Mouse (Mus musculus): ENCODE results near the gene Adamts17. TPM values are rescaled to one million over a fixed set of nuclear protein-coding genes. Genes with fewer than 3 reads are reported as not detected.

Gene Adamts17
- polyA plus RNA-seq, 1 experiment: 4.5 TPM

DNA sequence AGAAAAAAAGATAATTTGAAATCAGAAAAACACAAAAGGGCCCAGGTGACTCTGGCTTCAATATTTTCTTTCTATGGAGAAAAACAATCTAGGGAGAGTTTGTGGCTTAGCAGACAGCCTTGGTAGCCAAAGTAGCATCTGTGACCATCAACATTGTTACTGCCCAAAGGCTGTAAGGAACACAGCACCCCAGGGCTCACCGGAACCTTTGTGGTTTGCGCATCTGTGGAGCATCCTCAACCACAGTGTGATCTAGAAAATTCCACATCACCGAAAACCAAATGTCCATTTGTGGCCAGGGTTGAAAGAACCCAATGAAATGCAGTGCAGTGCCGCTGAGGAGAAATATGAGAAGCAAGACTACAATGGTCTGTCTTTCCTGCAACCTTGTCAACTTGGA is 27.2 kb upstream of the Adamts17 start:
- no peak for DNase-seq (ENCODE audit: low read depth)
- TF ChIP-seq POLR2A (IDR thresholded peaks at IDR 0.05; ENCODE audit: borderline replicate concordance, extremely low read depth, insufficient read depth, insufficient read length, poor library complexity, severe bottlenecking) (no peak), CTCF (IDR thresholded peaks at IDR 0.05; ENCODE audit: borderline replicate concordance, extremely low read depth, insufficient read depth, insufficient read length) (no peak)

GRCm38 (mm10) chr7:66812737-66813136 is 26.8 kb upstream of the Adamts17 start:
- peak; percentile 33 for DNase-seq (ENCODE audit: low read depth)
- TF ChIP-seq POLR2A (IDR thresholded peaks at IDR 0.05; ENCODE audit: borderline replicate concordance, extremely low read depth, insufficient read depth, insufficient read length, poor library complexity, severe bottlenecking): no peak
- no peak for TF ChIP-seq CTCF (IDR thresholded peaks at IDR 0.05; ENCODE audit: borderline replicate concordance, extremely low read depth, insufficient read depth, insufficient read length)

DNA sequence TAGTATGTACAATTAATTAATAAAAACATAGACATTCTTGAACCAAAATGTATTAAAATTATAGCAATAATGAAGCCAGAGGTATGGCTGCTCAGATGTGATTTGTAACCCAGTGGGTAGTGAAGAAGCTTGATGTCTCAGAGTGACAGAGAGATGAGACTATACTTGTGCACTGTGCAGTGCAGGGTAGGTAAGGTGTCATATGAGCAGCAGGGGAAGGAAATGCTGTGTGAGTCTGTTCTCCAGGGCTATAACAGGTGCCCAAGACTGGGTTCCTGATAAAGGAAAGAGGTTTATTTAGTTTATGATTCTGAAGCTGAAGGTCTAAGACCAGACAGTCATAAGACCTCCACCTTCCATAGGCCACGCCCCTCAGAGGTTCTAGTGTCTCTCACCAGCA is 26.4 kb upstream of the Adamts17 start:
- DNase-seq (ENCODE audit: low read depth): no peak
- TF ChIP-seq CTCF (IDR thresholded peaks at IDR 0.05; ENCODE audit: borderline replicate concordance, extremely low read depth, insufficient read depth, insufficient read length) (no peak), POLR2A (IDR thresholded peaks at IDR 0.05; ENCODE audit: borderline replicate concordance, extremely low read depth, insufficient read depth, insufficient read length, poor library complexity, severe bottlenecking) (no peak)

DNA sequence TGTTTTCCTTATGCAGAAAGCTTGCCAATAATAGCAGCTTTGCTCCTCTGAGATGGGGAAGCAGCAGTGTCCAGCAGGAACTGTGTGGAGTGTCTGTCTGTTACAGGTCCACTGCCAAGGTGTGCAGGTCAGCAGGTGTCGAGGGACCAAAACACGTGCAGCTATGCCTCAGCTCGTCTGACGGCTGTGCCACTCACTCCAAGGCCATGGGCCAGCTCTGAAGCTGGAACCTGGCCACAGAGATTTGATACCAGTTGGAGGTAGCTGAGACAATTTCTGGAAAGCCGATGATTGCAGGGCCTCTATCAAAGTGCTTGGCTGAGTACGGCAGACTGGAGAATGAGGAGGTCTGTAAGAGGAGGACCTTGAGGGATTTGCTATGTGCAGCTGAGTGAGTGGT is 24.0 kb upstream of the Adamts17 start:
- TF ChIP-seq CTCF (IDR thresholded peaks at IDR 0.05; ENCODE audit: borderline replicate concordance, extremely low read depth, insufficient read depth, insufficient read length): no peak
- no peak for TF ChIP-seq POLR2A (IDR thresholded peaks at IDR 0.05; ENCODE audit: borderline replicate concordance, extremely low read depth, insufficient read depth, insufficient read length, poor library complexity, severe bottlenecking)
- DNase-seq (ENCODE audit: low read depth): no peak

GRCm38 (mm10) chr7:66820034-66820433 is 19.5 kb upstream of the Adamts17 start:
- peak; percentile 35 for DNase-seq (ENCODE audit: low read depth)
- TF ChIP-seq CTCF (IDR thresholded peaks at IDR 0.05; ENCODE audit: borderline replicate concordance, extremely low read depth, insufficient read depth, insufficient read length) (peak; percentile 96), POLR2A (IDR thresholded peaks at IDR 0.05; ENCODE audit: borderline replicate concordance, extremely low read depth, insufficient read depth, insufficient read length, poor library complexity, severe bottlenecking) (no peak)

DNA sequence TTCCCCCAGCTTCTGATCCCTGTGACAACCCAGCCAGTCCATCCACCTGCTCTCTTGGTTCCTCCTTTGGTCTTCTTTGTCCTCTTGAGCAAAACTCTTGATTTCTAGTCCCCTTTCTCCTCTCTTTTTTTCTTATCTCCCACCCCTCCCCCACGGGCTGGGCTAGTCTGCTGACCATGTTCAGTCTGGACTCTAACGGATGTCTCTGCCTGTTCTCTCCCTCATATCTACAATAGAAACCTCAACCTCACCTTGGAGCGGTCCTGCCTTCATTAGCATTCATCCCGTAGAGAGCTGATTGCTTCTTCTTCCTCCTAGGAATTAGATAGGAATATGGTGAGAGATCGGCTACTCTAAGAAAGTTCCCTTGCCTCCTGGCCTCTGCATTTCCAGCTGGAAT is 8.7 kb upstream of the Adamts17 start:
- no peak for DNase-seq (ENCODE audit: low read depth)

DNA sequence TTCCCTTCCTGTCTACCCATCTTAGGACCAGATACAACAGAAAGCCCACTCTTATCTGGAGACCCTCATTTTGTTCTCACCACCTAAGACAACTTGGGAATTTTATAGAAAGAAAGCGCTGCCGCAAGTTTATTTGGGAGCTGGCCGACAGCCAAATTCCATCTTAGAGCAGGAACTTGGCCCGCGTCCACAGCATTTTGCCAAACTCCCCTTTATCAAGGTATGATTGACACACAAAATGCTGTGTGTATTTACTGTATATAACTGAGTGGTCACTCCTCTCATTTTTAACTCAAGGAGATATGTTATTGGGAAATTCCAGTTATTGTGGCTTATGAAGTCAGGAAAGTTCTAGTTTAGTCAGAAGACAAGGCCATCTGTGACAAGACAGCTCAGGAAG is 8.2 kb upstream of the Adamts17 start:
- peak; percentile 75 for DNase-seq (ENCODE audit: low read depth)
- no peak for TF ChIP-seq POLR2A (IDR thresholded peaks at IDR 0.05; ENCODE audit: borderline replicate concordance, extremely low read depth, insufficient read depth, insufficient read length, poor library complexity, severe bottlenecking)
- no peak for TF ChIP-seq CTCF (IDR thresholded peaks at IDR 0.05; ENCODE audit: borderline replicate concordance, extremely low read depth, insufficient read depth, insufficient read length)

More for the DNA sequence above, 8.7 kb upstream of the Adamts17 start:
- TF ChIP-seq CTCF (IDR thresholded peaks at IDR 0.05; ENCODE audit: borderline replicate concordance, extremely low read depth, insufficient read depth, insufficient read length): no peak
- TF ChIP-seq POLR2A (IDR thresholded peaks at IDR 0.05; ENCODE audit: borderline replicate concordance, extremely low read depth, insufficient read depth, insufficient read length, poor library complexity, severe bottlenecking): no peak

- DNase-seq (ENCODE audit: low read depth): peak; percentile 44
- no peak for TF ChIP-seq POLR2A (IDR thresholded peaks at IDR 0.05; ENCODE audit: borderline replicate concordance, extremely low read depth, insufficient read depth, insufficient read length, poor library complexity, severe bottlenecking)
- peak; percentile 52 for TF ChIP-seq CTCF (IDR thresholded peaks at IDR 0.05; ENCODE audit: borderline replicate concordance, extremely low read depth, insufficient read depth, insufficient read length)
Observed at GRCm38 (mm10) chr7:66840008-66840719, 629 bp downstream of the Adamts17 start.

DNA sequence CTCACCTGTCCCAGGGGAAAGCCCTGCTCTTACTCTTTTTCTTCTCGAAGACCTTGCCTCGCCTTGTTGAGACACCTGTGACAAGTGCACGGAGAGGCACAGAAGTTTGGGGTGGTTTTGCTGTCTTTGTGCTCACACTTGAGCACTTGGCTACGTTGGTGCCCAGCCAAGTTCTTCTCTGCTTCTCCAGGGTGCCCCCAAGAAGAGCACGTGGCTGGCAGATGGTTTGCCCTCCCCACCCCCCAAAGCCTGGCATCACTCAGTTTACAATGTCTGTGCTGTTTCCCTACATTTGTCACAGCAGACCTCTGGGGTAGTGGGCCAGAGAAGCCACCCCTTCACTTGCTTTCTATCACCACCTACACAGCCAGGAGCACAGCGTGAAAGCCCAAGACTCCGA is 1.6 kb downstream of the Adamts17 start:
- peak; percentile 76 for DNase-seq (ENCODE audit: low read depth)
- no peak for TF ChIP-seq CTCF (IDR thresholded peaks at IDR 0.05; ENCODE audit: borderline replicate concordance, extremely low read depth, insufficient read depth, insufficient read length)
- TF ChIP-seq POLR2A (IDR thresholded peaks at IDR 0.05; ENCODE audit: borderline replicate concordance, extremely low read depth, insufficient read depth, insufficient read length, poor library complexity, severe bottlenecking): no peak

- TF ChIP-seq POLR2A (IDR thresholded peaks at IDR 0.05; ENCODE audit: borderline replicate concordance, extremely low read depth, insufficient read depth, insufficient read length, poor library complexity, severe bottlenecking): no peak
- peak; percentile 64 for TF ChIP-seq CTCF (IDR thresholded peaks at IDR 0.05; ENCODE audit: borderline replicate concordance, extremely low read depth, insufficient read depth, insufficient read length)
- DNase-seq (ENCODE audit: low read depth): peak; percentile 63
Observed at GRCm38 (mm10) chr7:66842021-66842420, 2.5 kb downstream of the Adamts17 start.

- no peak for DNase-seq (ENCODE audit: low read depth)
- TF ChIP-seq POLR2A (IDR thresholded peaks at IDR 0.05; ENCODE audit: borderline replicate concordance, extremely low read depth, insufficient read depth, insufficient read length, poor library complexity, severe bottlenecking): no peak
- no peak for TF ChIP-seq CTCF (IDR thresholded peaks at IDR 0.05; ENCODE audit: borderline replicate concordance, extremely low read depth, insufficient read depth, insufficient read length)
Observed at GRCm38 (mm10) chr7:66843846-66844245, 4.3 kb downstream of the Adamts17 start.

- TF ChIP-seq CTCF (IDR thresholded peaks at IDR 0.05; ENCODE audit: borderline replicate concordance, extremely low read depth, insufficient read depth, insufficient read length) (no peak), POLR2A (IDR thresholded peaks at IDR 0.05; ENCODE audit: borderline replicate concordance, extremely low read depth, insufficient read depth, insufficient read length, poor library complexity, severe bottlenecking) (no peak)
- DNase-seq (ENCODE audit: low read depth): no peak
Observed at GRCm38 (mm10) chr7:66846582-66846981, 7.0 kb downstream of the Adamts17 start.

Data from brain, embryonic 14.5 days (tissue).